Mouse (Mus musculus): ENCODE data around the gene Mical1.

GRCm38 (mm10) chr10:41452791-41453190 is 23.3 kb upstream of the Mical1 start:
- TF ChIP-seq CTCF (IDR thresholded peaks at IDR 0.05; ENCODE audit: low read depth) = no peak
- TF ChIP-seq EP300 (IDR thresholded peaks at IDR 0.05; ENCODE audit: low read depth) = no peak
